Mouse (Mus musculus): ENCODE data around the gene Ptpre.

Ptpre gene

GRCm38 (mm10) chr7:135721436-135721992 lies 184.2 kb downstream of the Ptpre start:
- in situ Hi-C loops (cut with MboI, MseI), result no loop called here

GRCm38 (mm10) chr7:135722011-135722838 lies 184.9 kb downstream of the Ptpre start:
- in situ Hi-C loops (cut with MboI, MseI), result no loop called here

- in situ Hi-C loops (cut with MboI, MseI), result no loop called here
Measured at GRCm38 (mm10) chr7:135723672-135724341, 186.5 kb downstream of the Ptpre start.

GRCm38 (mm10) chr7:135726707-135727106 lies 189.4 kb downstream of the Ptpre start:
- in situ Hi-C loops (cut with MboI, MseI), result no loop called here

GRCm38 (mm10) chr7:135728038-135728437 lies 190.8 kb downstream of the Ptpre start:
- in situ Hi-C loops (cut with MboI, MseI), result no loop called here

GRCm38 (mm10) chr7:135734379-135734778 lies 197.1 kb downstream of the Ptpre start:
- in situ Hi-C loops (cut with MboI, MseI), result no loop called here

GRCm38 (mm10) chr7:135734911-135735646 lies 197.8 kb downstream of the Ptpre start:
- in situ Hi-C loops (cut with MboI, MseI), result no loop called here
